Mouse (Mus musculus) liver, embryonic 14.5 days (tissue): ENCODE measurements around the gene Man1c1.

Experiments used
- CTCF ChIP-seq: IDR thresholded peaks from 2 replicates; pipeline ENCODE4 v1.5.1; 2016; ENCODE audit warnings: antibody characterized with exemption, low read depth, control low read depth
- EP300 ChIP-seq: IDR thresholded peaks from 2 replicates; pipeline ENCODE4 v1.6.1; 2016; ENCODE audit warnings: antibody characterized with exemption, low read depth

DNA sequence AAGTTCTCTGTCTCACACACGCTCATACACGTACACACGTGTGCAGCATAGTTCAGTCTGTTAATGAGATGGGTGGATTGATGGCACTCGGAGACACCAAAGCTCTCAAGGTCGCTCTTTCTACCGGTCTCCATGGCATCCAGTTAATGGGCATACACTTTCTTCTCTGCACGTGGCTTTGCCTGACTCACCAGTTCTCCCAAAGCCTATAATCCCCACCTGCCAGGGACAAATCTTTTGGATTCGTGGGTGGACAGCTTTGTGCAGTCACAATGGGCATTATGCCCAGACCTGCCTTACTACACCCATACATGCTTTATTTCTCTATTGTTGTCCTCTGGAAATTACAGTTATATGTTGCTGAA is 168.3 kb downstream of the Man1c1 start:
- TF ChIP-seq CTCF = no peak
- TF ChIP-seq EP300 = no peak
